In genomic region chr9:70421257-70422056, GRCm38 (mm10) we compare ENCODE assay signal across 8 mouse cellular contexts. TPM values are rescaled to one million over a fixed set of nuclear protein-coding genes. Genes with fewer than 3 reads are reported as not detected.
DNase-seq lines count a peak whose midpoint lies in the region; ATAC-seq and TF ChIP-seq lines count a peak whose summit lies in the region.

Ccnb2 (minus strand) TSS chr9:70421547.

- H3K27ac ChIP-seq in gastrocnemius, adult 2 months = no peak within 1 kb of the TSS
- H3K27ac ChIP-seq in hindbrain, postnatal 0 days = peak within 1 kb of the TSS; percentile 15; the same call in 1 of the 2 replicates
- H3K27ac ChIP-seq in left cerebral cortex, adult 2 months = no peak within 1 kb of the TSS

- ATAC-seq in hindbrain, postnatal 0 days = peak; percentile 98
- peak; percentile 99 for ATAC-seq in megakaryocyte, adult 5-6 weeks (ENCODE audit: poor library complexity, severe bottlenecking)

- H3K4me1 ChIP-seq in hindbrain, postnatal 0 days (ENCODE audit: insufficient read depth, low read length) = no peaks in the 10 kb centered on the region

- 0 out of 2 replicates have a peak within 1 kb of the TSS, but pooled peaks have one; percentile 35 for H3K9ac ChIP-seq in hindbrain, postnatal 0 days (replicated peaks; ENCODE audit: low read length)

- WGBS in hindbrain, postnatal 0 days = 3% methylated on average over 45 of the region's 45 CpGs

- H3K36me3 ChIP-seq in hindbrain, postnatal 0 days (ENCODE audit: insufficient read depth, low read length) = peaks cover 6% of the 10 kb centered on the region; the same call in 1 of the 2 replicates

- no peaks in the 10 kb centered on the region for H3K27me3 ChIP-seq in hindbrain, postnatal 0 days (ENCODE audit: insufficient read depth, low read length)

- no peaks in the 10 kb centered on the region for H3K9me3 ChIP-seq in hindbrain, postnatal 0 days (ENCODE audit: low read length)

- intact Hi-C loops in gastrocnemius, adult 2 months (cut with DNase I) = no loop called here
- intact Hi-C loops in left cerebral cortex, adult 2 months (cut with DNase I) = no loop called here

- H3K4me2 ChIP-seq in hindbrain, postnatal 0 days (ENCODE audit: low read depth, low read length) = peak within 1 kb of the TSS; percentile 99

- H3K4me3 ChIP-seq in gastrocnemius, adult 2 months = peak within 1 kb of the TSS; percentile 67
- H3K4me3 ChIP-seq in hindbrain, postnatal 0 days (ENCODE audit: low read length) = peak within 1 kb of the TSS; percentile 51
- H3K4me3 ChIP-seq in left cerebral cortex, adult 2 months = peak within 1 kb of the TSS; percentile 36

- peak; percentile 64 for DNase-seq in WW6 (ENCODE audit: low read depth, low spot score)
- DNase-seq in cerebellum, postnatal 4 days (ENCODE audit: low spot score in 2 of 2) = peak; percentile 67 to 84
- DNase-seq in gastrocnemius, adult 2 months = peak; percentile 90
- DNase-seq in hindbrain, postnatal 0 days (ENCODE audit: low spot score) = peak; percentile 96
- DNase-seq in left cerebral cortex, adult 2 months (ENCODE audit: extremely low spot score in 1 of 2, low spot score in 2 of 2) = peak; percentile 74 to 79
- DNase-seq in right cerebral cortex, postnatal 10 days (ENCODE audit: low spot score in 2 of 2) = peak; percentile 94 to 96
- DNase-seq in urinary bladder, postnatal 25 days (ENCODE audit: low spot score) = peak; percentile 68

- TF ChIP-seq CTCF in gastrocnemius, adult 2 months (IDR thresholded peaks at IDR 0.05) = no peak
- no peak for TF ChIP-seq CTCF in hindbrain, postnatal 0 days (IDR thresholded peaks at IDR 0.05; ENCODE audit: low read depth)
- TF ChIP-seq CTCF in left cerebral cortex, adult 2 months (IDR thresholded peaks at IDR 0.05) = no peak; the same call in 1 of the 2 replicates

RNA-seq across cellular contexts. Expression of gene Ccnb2, which starts in this region (rescaled TPM):
- total RNA-seq in gastrocnemius, adult 2 months (2021) = under 1 TPM in 1 of 2 experiments, not detected in 1; 0.26 TPM
- total RNA-seq in hindbrain, postnatal 0 days (2014; rRNA removed) = 15.5 and 17.9 TPM in 2 replicates
- 28.4 and 32.7 TPM in 2 replicates for polyA plus RNA-seq in hindbrain, postnatal 0 days (2015; fragmentation: Nextera tagmentation; extraction: Ambion mirVana)
- 1 to 10 TPM; 1.7 to 1.9 TPM for total RNA-seq in left cerebral cortex, adult 2 months (2021)
- total RNA-seq in megakaryocyte, adult 5-6 weeks (2015) = 176 and 191 TPM in 2 replicates
- total RNA-seq in megakaryocyte, adult 5-6 weeks (2017) = 126 and 128 TPM in 2 replicates

Comparison
In these comparisons a context has a peak if more than half of its experiments do, and no peak if none do; other contexts are left out.
1. Peak in DNase-seq and H3K4me3 ChIP-seq in gastrocnemius, adult 2 months; RNA of the gene not detected or under 1 TPM.